Mouse (Mus musculus) cortical plate, adult 2 months (tissue): ENCODE results near the gene Acsbg2.

Source experiments
- CTCF ChIP-seq: fragments of 200-500 bp; IDR thresholded peaks from 2 replicates; pipeline ENCODE4 v1.5.1; 2011; ENCODE audit warnings: mild to moderate bottlenecking, control low read depth, low read length; ENCODE audit not compliant: insufficient read depth; ENCODE audit errors: extremely low read depth
- POLR2A ChIP-seq: fragments of 200-500 bp; IDR thresholded peaks from 2 replicates; pipeline ENCODE4 v1.6.1; 2011; ENCODE audit warnings: mild to moderate bottlenecking, low read length, control low read depth; ENCODE audit not compliant: insufficient read depth; ENCODE audit errors: extremely low read depth

GRCm38 (mm10) chr17:56829171-56829570 is 45.1 kb downstream of the Acsbg2 start:
- TF ChIP-seq CTCF (no peak), POLR2A (no peak)
